Mouse (Mus musculus) T-helper 2 cell (primary cell): ENCODE measurements around the gene Ms4a2.

ENCODE experiments used
- in situ Hi-C: fragments of 300-600 bp; cut with MboI, MseI; formaldehyde crosslinking; loops from one replicate; pipeline ENCODE4 v1.15.1; 2025; ENCODE audit warnings: high pct_unique_total_duplicates

Ms4a2 gene

DNA sequence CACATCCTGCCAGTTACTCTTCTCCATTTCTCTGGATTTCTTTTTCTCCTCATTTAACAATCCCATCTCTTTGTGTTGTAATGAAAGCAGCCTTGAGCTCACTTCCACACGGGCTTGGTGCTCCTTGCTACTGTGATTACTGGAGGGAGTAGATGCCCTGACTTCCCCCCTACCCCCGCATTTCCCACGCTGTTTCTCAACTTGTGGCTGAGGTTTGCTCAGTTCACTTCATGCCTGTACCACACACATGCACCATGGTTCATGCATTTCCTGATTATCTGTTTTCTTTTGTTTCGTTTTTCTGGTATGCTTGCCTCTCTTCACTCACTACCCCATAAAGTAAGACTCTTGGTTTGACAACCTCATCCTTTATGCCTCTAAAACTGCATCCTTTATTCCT, 34.3 kb downstream of the Ms4a2 start:
- in situ Hi-C loops, result no loop called here

DNA sequence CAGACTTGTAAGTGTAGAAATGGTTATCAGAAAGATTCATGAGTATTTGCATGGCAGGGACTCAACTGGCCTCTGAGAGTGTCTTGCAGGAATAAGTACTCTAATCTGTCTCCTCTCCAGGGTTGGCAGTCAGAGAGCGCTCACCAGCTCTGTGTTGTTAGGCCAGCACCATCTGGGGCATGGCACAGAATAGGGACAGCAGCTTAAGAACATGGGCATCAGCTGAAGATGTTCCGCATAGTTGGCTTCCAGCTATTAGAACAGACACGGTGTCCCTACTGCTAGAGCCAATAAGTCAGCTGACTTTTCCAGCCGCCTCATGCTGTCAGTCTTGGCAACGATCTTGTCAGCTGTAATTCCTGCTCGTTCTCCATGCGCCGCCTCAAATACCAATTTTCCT, 48.6 kb downstream of the Ms4a2 start:
- in situ Hi-C loops, result no loop called here
